Mouse (Mus musculus) kidney, postnatal 0 days (tissue): Measurements from ENCODE around the gene Cebpe. TPM values are rescaled to one million over a fixed set of nuclear protein-coding genes. Genes with fewer than 3 reads are reported as not detected.

Experiments used
- ATAC-seq: fragments of 200-750 bp; cut with Nextera tagmentation; replicated peaks from 2 replicates; pipeline ENCODE4 v1.8.0; 2017; ENCODE audit warnings: low read depth, moderate number of reproducible peaks, moderate TSS enrichment, moderate library complexity; ENCODE audit not compliant: low FRiP score
- DNase-seq: peaks from one replicate; pipeline ENCODE4 v3.0.0-alpha.2; 2016; ENCODE audit warnings: low spot score
- H3K27ac ChIP-seq: fragments of 300-500 bp; sonication (generic); 2 replicates; pipeline ENCODE4 v1.5.1; 2014; ENCODE audit warnings: mild to moderate bottlenecking
- H3K27me3 ChIP-seq: fragments of 300-500 bp; sonication (generic); 2 replicates; pipeline ENCODE4 v1.6.1; 2014; ENCODE audit warnings: low read length, mixed read lengths; ENCODE audit not compliant: insufficient read depth
- H3K36me3 ChIP-seq: fragments of 300-500 bp; sonication (generic); 2 replicates; pipeline ENCODE4 v1.6.1; 2014; ENCODE audit warnings: low read length, mixed read lengths; ENCODE audit not compliant: insufficient read depth
- H3K4me1 ChIP-seq: fragments of 300-500 bp; sonication (generic); replicated peaks from 2 replicates; pipeline ENCODE4 v1.6.1; 2014; ENCODE audit warnings: antibody characterized with exemption, low read length, mixed read lengths; ENCODE audit not compliant: insufficient read depth
- H3K4me2 ChIP-seq: fragments of 300-500 bp; sonication (generic); 2 replicates; pipeline ENCODE4 v1.6.1; 2014; ENCODE audit warnings: mild to moderate bottlenecking, low read length, moderate library complexity, mixed read lengths
- H3K4me3 ChIP-seq: fragments of 300-500 bp; sonication (generic); replicated peaks from 2 replicates; pipeline ENCODE4 v1.5.1; 2014; ENCODE audit warnings: low read depth, low read length
- H3K9ac ChIP-seq: fragments of 300-500 bp; sonication (generic); 2 replicates; pipeline ENCODE4 v1.6.1; 2014; ENCODE audit warnings: low read depth, low read length
- H3K9me3 ChIP-seq: fragments of 300-500 bp; sonication (generic); replicated peaks from 2 replicates; pipeline ENCODE4 v1.6.1; 2016; ENCODE audit warnings: low read length, inconsistent platforms, mixed read lengths
- CTCF ChIP-seq: IDR thresholded peaks from 2 replicates; pipeline ENCODE4 v1.5.1; 2016; ENCODE audit warnings: antibody characterized with exemption, low read depth, mild to moderate bottlenecking, moderate library complexity
- WGBS: fragments of 180-500 bp; shearing (Covaris S2); extraction: QIAGEN DNeasy Blood & Tissue Kit; methylation state at CpG from one replicate; pipeline ENCODE4 v1.1.7; 2014; 5-methylcytosine and 5-hydroxymethylcytosine counted together
- polyA plus RNA-seq: library from polyadenylated mRNA; unstranded; fragments of >200 nt; fragmentation: Nextera tagmentation; extraction: Ambion mirVana; gene quantifications from 2 replicates; pipeline ENCODE4 v1.2.1, GENCODE M21; 2015

Gene Cebpe
- polyA plus RNA-seq, 1 experiment from 2014 or later, result not detected

- 77% methylated on average over 10 of the region's 10 CpGs for WGBS
- H3K27ac ChIP-seq, result no peak overlapping the region
These were observed 25.7 kb upstream of the Cebpe start for GRCm38 (mm10) chr14:54737634-54738033.

GRCm38 (mm10) chr14:54736555-54737552, 24.9 kb upstream of the Cebpe start:
- WGBS, result 77% methylated on average over 14 of the region's 14 CpGs
- no peak for TF ChIP-seq CTCF
- H3K4me1 ChIP-seq, result no peaks in the 10 kb centered on the region; the same call in 1 of the 2 replicates
- no peak overlapping the region for H3K27ac ChIP-seq
- H3K4me2 ChIP-seq, result no peak overlapping the region
- no peaks in the 10 kb centered on the region for H3K9me3 ChIP-seq
- H3K9ac ChIP-seq, result no peak overlapping the region
- DNase-seq (no peak), ATAC-seq (no peak)
- H3K36me3 ChIP-seq, result no peaks in the 10 kb centered on the region
- H3K4me3 ChIP-seq, result no peak overlapping the region
- H3K27me3 ChIP-seq, result no peaks in the 10 kb centered on the region

More at GRCm38 (mm10) chr14:54737634-54738033, 25.7 kb upstream of the Cebpe start:
- no peaks in the 10 kb centered on the region for H3K27me3 ChIP-seq
- ATAC-seq (no peak), DNase-seq (no peak)
- no peaks in the 10 kb centered on the region for H3K36me3 ChIP-seq
- H3K4me2 ChIP-seq, result no peak overlapping the region
- H3K9me3 ChIP-seq, result no peaks in the 10 kb centered on the region
- no peaks in the 10 kb centered on the region; the same call in 1 of the 2 replicates for H3K4me1 ChIP-seq
- H3K4me3 ChIP-seq, result no peak overlapping the region
- no peak for TF ChIP-seq CTCF
- H3K9ac ChIP-seq, result no peak overlapping the region

- ATAC-seq (no peak), DNase-seq (no peak)
- no peaks in the 10 kb centered on the region for H3K9me3 ChIP-seq
- no peaks in the 10 kb centered on the region for H3K36me3 ChIP-seq
- TF ChIP-seq CTCF, result no peak
- no peak overlapping the region for H3K4me3 ChIP-seq
- no peak overlapping the region for H3K4me2 ChIP-seq
- 73% methylated on average over 4 of the region's 4 CpGs for WGBS
- H3K27ac ChIP-seq, result no peak overlapping the region
- H3K4me1 ChIP-seq, result no peaks in the 10 kb centered on the region
- H3K27me3 ChIP-seq, result no peaks in the 10 kb centered on the region
- H3K9ac ChIP-seq, result no peak overlapping the region
These were observed 23.2 kb upstream of the Cebpe start for GRCm38 (mm10) chr14:54735221-54735620.

- Histone ChIP-seq H3K4me2 (no peak overlapping the region), H3K27me3 (no peaks in the 10 kb centered on the region), H3K4me1 (no peaks in the 10 kb centered on the region), H3K4me3 (no peak overlapping the region), H3K27ac (no peak overlapping the region), H3K36me3 (no peaks in the 10 kb centered on the region), H3K9ac (no peak overlapping the region), H3K9me3 (no peaks in the 10 kb centered on the region)
- no peak for ATAC-seq
- WGBS, result 70% methylated on average over 4 of the region's 4 CpGs
- DNase-seq, result no peak
- no peak for TF ChIP-seq CTCF
These were observed 22.0 kb upstream of the Cebpe start for GRCm38 (mm10) chr14:54734004-54734403.

GRCm38 (mm10) chr14:54732206-54732605, 20.2 kb upstream of the Cebpe start:
- Histone ChIP-seq H3K27ac (no peak overlapping the region), H3K9me3 (no peaks in the 10 kb centered on the region), H3K4me3 (no peak overlapping the region), H3K4me1 (no peaks in the 10 kb centered on the region), H3K27me3 (no peaks in the 10 kb centered on the region), H3K4me2 (no peak overlapping the region), H3K36me3 (no peaks in the 10 kb centered on the region), H3K9ac (no peak overlapping the region)
- TF ChIP-seq CTCF, result no peak
- no peak for DNase-seq
- WGBS, result 90% methylated on average over 8 of the region's 8 CpGs
- ATAC-seq, result no peak

- 88% methylated on average over 6 of the region's 6 CpGs for WGBS
- no peak for TF ChIP-seq CTCF
- H3K27me3 ChIP-seq, result no peaks in the 10 kb centered on the region
These were observed 18.3 kb upstream of the Cebpe start for GRCm38 (mm10) chr14:54730305-54730704.

More at GRCm38 (mm10) chr14:54730305-54730704, 18.3 kb upstream of the Cebpe start:
- Histone ChIP-seq H3K36me3 (0 out of 2 replicates have a peak, but pooled peaks cover 1% of the 10 kb centered on the region), H3K9me3 (no peaks in the 10 kb centered on the region), H3K4me2 (no peak overlapping the region), H3K9ac (no peak overlapping the region), H3K4me3 (no peak overlapping the region), H3K27ac (no peak overlapping the region), H3K4me1 (no peaks in the 10 kb centered on the region)
- no peak for DNase-seq
- ATAC-seq, result no peak
